Mouse (Mus musculus): ENCODE measurements around the gene Gng7.

Gng7 gene

DNA sequence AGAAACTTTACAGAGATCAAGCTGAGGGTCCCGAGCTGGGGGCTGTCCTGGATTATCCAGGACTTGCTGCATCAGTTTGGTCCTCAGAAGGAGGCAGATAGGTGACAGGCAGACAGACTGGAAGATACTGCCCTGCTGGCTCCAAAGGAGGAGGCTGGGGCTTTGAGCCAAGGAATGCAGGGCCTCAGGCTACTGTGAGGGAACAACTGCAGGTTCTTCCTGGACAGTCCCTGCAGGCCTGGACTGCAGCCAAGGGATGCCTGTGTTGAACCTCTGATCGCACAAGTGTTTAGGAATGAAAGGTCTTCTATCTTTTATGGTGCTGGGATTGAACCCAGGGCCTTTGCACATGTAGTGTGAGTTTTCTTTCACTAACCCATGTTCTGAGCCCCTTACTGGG, 66.9 kb downstream of the Gng7 start:
- in situ Hi-C loops (cut with MseI, MboI), result no loop called here

DNA sequence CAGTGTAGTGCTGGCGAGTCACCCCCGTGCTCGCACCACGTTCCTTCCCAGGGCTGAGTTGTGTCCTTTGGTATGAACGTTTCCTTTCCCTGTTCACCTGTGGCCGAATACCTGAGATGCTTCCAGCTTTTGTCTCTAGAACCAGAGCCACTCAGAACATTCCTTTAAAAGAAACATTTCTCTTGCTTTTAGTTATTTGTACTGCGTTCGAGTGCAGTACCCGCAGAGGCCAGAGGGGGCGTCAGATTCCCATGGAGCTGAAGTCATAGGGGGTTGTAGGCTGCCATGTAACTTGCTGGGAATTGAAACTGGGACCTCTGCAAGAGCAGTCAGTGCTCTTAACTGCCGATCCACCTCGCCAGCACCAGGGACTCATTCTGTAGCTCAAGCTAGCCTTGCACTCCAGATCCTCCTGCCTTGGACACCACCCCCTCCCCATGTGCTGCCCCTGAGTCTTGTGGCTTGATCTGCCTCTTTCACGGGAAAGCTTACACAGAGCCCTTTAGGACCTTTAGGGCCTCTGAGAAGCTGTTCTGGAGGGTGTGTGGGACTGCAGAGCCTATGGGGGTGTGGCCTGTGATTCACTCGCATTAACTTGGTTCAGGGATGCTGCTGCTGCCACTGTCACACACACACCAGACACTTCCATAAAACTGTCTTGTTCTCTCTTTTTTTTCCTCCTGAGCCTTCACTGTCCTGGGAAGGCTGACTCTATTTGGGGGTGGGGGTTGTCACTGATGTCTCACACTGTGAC, 67.9 kb downstream of the Gng7 start:
- in situ Hi-C loops (cut with MseI, MboI), result no loop called here

DNA sequence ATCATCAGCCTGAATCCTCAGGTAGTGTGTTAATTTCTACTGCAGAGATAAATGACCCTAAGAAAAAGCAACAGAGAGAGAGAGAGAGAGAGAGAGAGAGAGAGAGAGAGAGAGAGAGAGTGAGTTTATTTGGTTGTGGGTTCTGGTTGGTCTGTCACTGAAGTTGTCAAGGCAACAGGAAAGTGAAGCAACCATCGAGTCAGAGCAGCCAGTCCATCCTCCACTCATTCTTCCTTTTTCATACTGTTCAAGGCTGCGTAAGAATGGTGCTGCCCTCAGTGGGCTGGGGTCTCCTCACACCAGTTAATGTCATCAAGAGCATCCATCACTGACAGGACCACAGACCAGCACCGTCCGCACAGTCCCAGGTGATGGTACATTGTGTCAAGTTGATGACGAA, 70.5 kb downstream of the Gng7 start:
- in situ Hi-C loops (cut with MseI, MboI), result no loop called here

DNA sequence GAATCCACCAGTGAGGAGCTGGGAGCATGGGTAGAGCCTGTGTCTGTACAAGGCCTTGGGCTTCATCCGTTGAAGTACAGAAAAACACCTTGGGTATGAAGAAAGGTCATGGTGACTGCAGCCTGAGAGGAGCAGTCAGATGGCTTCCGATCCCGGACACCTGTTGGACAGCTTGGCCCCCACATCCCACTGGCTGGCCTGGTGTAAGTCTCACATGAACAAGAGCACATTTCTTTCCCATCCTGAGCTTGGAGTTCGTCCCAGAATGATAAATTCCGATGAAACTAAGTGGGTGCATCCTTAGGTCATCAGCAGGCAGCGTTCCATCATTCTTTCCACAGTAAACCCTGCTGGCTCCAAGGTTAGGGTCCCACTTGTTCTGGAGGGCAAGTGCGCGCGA, 71.0 kb downstream of the Gng7 start:
- in situ Hi-C loops (cut with MseI, MboI), result no loop called here

DNA sequence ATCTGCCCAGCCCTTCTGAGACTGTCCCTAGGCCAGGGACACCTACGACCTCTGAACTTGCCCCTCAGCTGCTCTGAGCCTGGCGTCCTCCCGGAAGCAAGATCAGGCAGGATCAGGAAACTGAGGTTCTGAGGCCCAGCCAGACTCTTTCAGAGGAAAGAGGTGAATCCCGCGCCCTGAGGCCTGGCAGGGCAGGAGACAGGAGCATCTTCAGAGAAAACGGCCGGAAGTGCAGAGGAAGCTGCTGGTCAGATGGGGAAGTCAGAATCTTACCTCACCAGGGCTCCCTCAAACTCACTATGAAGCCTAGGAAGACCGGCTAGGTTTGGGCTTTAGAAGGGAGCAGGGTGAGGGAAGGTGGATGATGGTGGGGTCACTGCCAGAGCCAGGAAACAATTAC, 71.8 kb downstream of the Gng7 start:
- in situ Hi-C loops (cut with MseI, MboI), result no loop called here

DNA sequence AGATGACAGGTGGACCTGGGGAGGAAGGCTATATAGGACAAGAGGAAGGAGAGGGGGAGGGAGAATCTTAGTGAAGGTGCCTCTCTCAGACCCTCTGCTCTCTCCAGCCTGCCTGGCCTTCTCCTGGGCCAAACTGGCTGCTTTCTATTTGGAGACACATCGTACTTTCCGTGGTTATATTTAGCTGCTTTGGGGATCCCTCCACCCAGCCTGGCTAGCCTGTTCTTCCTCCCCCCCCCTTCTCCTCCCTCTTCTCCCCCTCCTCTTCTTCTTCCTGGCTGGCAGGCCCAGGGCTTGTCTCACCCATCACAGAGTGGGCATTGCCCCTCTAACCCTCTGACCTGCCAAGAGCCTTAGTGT, 73.8 kb downstream of the Gng7 start:
- in situ Hi-C loops (cut with MseI, MboI), result no loop called here

DNA sequence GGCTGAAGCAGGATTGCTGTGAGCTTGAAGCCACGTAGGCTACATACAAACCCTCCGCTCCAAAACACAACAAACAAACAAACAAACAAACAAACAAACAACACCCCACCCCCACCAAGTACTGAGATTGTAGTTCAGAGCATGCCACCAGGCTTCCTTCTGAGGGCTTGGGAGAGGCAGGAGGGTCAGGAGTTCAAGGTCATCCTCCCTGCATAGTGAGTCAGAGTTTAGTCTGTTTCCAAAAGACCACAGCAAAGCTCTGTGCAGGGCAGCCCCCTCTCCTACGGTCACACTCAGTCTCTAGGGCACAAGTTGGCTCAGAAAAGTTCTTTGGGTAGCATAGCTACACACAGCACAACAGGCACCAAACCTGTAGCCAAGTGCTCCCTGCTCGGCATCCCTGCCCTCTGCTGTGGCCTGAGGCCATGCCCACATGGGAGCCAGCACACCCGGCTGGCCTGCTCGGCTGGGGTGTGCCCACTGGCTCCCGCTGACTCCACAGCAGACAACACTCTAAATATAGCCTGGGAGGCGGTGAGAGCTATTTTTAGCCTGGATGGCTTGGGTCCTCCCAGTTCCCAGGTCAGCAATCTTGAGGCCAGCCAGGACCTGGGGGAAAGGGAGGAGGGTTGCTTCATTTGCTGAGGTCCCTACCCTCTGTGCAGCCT, 74.3 kb downstream of the Gng7 start:
- in situ Hi-C loops (cut with MseI, MboI), result no loop called here

DNA sequence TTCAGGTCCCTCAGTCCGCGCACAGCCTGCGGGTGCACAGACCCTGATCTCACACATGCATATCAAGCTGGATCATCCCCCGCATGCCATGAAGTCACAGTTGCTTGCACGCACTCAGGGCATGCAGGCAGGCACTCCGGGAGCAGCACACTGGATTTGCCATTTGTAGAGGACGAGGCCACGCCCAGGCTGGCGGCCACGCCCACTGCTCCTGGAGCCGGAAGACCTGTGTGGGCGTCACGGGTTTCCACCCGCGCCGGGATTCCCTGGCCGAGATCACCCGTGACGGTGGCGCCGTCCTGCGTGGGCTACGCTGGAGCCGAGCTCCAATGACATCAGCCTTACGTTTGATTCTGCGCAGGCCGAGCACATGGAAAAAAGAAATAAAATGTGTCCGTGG, 75.1 kb downstream of the Gng7 start:
- in situ Hi-C loops (cut with MseI, MboI), result no loop called here

DNA sequence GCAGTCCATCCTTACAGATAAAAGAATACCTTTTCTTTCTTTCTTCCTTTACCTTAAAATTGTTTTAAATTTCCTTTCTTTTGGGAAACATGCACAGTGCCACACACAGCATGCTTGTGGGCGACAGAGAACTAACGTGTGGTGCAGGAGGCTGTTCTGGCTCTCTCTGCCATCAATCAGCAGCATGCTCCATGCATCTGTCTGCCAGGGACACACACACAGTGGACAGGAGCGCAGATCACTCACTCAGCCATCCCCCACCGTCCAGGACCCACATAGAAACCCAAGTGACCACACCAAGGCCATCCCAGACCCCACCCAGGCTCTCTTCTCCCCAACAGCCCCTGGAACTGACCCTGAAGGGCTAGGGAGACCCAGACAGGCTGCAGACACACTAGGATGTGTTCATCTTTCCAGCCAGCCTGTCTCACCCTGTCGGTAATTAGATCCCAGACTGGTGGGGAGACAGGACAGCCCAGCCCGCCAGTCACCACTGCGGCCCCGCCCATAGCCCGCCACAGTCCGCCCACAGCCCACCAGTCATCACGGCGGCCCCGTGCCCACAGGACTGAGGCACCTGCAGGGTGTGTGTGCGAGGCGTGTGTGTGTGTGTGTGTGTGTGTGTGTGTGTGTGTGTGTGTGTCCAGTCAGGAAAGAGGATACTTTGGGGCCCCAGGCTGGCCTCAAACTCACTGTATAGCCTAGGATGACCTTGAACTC, 75.8 kb downstream of the Gng7 start:
- in situ Hi-C loops (cut with MseI, MboI), result no loop called here

DNA sequence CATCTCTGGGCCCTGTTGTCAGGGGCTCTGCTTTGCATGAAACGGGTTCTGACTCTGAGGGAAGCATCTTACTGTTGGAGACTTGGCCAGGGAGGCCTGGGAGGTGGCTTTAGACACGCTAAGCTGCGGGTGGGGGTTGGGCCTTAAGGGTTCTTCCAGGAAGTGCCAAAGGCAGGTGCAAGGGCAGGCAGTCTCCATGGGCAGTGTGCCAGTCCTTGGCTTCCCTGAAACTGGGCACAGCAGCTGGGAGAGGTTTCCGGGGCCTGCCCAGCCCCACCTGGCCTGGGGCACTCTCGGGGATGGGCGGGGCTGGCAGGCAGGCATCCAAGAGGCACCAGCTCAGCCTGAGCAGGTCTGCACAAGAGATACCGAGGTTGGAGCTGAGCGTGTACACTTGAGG, 77.1 kb downstream of the Gng7 start:
- in situ Hi-C loops (cut with MseI, MboI), result no loop called here

DNA sequence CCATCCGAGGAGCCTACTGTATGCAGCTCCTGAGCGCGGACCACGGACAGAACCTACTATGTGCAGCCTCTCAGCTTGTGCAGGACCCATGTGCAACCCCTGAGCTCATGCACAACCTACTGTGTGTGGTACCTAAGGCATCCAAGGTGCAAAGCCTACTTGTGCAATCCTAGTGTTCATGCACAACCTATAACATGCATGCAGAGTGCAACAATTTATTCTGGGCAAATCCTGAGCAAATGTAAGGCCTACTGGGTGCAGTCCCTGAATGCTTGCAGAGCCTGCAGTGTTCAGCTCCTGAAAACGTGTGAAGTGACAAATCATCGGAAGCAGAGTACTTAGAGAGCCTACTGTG, 78.0 kb downstream of the Gng7 start:
- in situ Hi-C loops (cut with MseI, MboI), result no loop called here

DNA sequence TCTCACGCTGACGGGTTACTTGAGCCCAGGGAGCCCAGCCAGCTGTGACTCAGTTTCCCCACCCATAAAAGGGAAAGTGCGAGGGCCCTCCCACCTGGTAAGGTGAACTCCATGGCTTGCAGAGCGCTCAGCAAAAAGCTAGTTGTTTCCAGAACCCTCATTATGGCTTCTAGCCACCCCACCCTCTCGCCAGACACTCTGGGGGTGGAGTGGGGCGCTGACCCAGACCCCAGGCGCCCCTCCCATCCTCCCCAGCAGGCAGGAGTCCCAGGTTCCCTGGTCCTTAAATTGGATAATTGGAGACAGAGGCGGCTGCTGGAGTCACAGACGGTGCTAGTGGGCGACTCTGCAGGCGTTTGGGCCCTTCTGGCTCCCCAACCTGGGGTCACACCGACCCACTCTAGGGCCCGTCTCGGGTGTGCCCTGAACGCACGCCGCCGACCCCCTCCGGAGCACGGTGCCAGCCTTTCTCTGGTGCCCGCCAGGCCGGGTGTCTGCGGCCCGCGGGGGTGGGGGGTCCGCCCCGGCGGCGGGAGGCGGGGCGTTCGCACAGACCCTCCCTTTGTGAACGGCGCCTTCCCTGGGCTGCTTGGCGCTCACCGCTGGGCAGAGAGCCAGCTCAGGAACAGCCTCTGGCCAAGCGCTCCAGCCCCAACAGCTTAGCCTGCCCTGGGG, 78.5 kb downstream of the Gng7 start:
- in situ Hi-C loops (cut with MseI, MboI), result no loop called here

DNA sequence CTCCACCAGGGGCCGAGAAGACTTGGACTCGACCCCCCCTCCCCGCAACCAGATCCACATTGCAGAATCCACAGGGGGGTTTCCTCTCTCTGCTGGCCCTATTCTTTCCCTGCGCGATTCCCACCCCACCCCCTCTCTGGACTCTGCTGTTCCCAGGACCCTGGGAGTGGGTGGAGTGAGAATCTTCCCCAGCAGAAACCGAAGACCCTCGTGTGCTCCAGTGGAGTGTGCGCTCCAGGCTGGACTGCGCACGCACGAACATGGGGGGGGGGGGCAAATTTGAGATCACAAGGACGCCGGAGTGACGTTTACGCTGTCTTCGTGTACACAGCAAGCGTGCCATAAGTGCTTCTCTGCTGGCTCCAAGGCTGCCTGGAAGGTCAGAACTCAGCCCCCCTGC, 79.0 kb downstream of the Gng7 start:
- in situ Hi-C loops (cut with MseI, MboI), result no loop called here

DNA sequence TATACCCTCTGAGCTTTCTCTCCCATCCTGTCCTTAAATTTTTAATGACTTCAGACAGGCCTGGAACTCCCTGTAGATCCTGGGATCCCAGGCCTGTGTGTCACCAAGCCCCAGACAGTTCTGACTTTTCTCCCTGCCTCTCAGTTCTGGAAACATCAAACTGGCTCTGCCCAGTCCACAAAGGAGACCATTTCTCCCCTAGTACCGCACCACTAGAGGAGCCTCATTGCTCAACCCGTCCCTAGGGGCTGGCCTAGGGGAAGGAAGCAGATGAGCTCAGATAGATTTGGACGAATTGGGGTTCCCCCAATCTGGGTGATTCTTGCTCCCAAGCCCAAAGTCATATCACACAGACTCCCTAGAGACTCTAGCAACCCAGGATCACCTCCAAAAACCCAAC, 79.5 kb downstream of the Gng7 start:
- in situ Hi-C loops (cut with MseI, MboI), result no loop called here

DNA sequence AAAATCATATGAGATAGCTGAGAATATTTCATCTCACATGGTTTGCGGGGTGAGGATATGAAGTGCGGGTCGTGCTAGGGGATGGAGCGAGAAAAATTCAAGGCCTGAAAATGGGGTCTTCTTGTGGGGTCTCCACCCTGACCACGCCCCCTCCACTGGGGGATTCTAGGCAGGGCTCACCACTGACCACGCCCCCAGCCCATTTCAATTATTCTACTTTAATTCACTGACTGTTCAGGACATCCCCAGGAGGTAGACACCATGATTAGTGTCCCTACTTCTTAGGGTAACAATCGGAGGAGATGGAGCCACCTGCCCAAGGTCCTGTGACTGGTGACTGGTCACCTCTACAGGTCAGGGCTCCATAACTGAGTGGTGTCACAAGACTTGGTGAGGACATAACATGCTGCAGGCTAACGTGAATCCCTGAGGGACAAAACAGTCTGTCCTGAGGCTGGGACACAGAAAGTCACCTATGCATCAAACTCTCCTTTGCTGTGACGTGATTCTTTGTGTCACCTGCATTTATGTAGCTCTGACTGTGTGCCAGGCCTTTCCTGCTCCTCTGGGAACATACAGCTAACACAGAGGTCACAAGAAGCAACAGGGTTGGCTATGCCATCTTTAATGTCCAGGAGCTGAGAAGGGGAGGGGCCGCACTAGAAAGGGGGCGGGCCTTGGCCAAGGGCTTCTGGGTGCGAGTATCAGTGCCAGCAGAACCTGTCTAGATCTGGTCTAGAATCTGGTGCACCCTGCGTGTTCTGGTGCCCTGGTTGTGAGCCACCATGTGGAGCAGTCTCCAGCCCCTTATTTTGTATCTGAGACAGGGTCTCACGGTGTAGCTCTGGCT, 80.4 kb downstream of the Gng7 start:
- in situ Hi-C loops (cut with MseI, MboI), result no loop called here

DNA sequence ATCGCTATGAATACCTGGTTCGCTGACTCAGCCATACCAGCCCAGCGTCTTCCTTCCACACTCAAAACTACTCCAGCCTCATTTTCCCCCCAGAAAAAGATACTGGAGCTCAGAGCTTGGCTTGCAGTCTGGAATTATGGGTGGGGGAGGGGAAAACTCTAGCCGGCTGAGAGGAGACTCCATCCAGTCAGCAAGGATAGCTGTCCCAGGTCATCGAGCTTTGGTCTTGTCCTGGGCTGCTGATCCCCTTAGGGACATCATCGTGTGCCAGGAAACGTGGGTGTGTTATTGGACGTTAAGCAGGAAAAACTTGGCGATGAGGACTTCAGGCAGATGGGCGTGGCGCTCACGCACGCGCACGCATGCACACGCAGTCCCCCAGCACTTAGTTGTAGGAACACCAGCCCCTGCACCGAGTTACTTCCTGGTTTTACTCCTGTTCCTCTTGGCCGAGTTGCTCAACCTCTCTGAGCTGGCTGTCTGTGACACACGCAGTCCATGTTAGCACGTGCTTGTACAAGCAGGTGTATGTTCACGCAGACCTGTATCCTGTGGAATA, 81.2 kb downstream of the Gng7 start:
- in situ Hi-C loops (cut with MseI, MboI), result no loop called here

DNA sequence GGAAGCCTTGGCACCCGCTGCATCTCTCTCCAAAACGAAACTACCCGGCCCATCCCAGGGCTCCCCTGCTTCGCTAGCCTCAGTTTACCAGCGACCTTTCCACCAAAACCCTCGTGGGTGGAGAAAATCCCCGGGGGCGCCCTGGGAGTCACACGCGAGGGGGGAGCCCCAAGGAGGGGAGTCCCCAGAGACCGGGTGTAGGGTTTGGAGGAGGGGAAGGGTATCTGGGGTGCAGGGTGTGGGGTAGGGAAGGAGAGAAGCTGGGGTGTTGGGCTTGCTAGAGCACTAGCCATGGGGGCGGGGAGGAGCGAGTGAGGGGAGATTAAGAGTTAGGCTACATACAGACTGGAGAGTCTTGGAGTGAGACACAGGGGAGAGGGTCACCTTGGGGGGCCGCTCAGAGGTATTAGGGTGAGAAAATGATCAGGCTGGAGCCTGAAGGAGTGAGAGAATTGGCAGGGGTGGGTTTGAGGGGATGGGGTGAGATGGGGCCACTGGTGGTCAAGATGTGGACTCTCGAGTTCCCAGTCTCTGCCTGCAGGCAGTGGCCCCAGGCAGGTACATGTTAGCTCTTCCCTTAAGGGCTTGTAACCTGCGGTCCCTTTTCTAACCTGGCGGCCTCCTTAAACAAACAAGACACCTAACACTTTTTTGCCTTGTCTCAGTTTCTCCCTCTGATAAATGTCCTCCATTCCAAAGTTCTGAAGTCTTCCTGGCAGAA, 81.9 kb downstream of the Gng7 start:
- in situ Hi-C loops (cut with MseI, MboI), result no loop called here

DNA sequence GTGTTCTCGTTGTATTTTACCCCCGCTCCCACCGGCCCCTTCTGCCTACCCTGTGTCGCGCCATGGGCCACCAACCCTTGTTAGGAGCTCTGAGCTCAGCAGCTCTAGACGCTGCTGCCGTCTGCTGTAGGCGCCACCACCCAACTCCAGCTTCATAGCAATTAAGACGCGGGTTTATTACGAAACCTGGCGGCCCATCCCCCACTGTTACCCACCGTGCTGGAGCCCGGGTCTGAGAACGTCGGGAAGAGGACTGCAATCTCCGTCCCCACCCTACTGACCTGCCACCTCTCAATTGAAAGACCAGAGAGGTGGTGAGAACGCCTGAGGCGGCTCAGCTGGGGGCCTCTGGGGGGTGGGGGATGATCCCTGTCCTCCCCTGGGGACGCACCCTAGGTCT, 82.5 kb downstream of the Gng7 start:
- in situ Hi-C loops (cut with MseI, MboI), result no loop called here

DNA sequence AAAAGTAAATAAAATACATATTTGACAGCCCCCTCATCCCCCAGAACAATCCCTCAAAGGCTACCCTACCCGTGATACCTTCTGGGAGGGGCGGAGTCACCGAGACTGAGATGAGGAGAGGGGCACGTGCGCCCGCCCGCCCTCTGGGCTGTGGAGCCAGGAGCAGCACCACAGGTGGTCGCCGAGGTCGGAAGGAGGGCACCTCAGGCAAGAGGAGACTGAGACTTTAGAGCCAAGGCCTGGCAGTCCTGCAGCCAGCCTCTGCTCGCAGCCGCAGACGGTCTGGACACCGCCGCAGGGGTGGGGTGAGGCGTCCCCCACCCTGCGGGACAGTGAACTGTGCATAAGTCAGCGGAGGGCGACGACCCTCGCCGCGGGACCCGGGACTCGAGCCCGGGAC, 83.0 kb downstream of the Gng7 start:
- in situ Hi-C loops (cut with MseI, MboI), result no loop called here

DNA sequence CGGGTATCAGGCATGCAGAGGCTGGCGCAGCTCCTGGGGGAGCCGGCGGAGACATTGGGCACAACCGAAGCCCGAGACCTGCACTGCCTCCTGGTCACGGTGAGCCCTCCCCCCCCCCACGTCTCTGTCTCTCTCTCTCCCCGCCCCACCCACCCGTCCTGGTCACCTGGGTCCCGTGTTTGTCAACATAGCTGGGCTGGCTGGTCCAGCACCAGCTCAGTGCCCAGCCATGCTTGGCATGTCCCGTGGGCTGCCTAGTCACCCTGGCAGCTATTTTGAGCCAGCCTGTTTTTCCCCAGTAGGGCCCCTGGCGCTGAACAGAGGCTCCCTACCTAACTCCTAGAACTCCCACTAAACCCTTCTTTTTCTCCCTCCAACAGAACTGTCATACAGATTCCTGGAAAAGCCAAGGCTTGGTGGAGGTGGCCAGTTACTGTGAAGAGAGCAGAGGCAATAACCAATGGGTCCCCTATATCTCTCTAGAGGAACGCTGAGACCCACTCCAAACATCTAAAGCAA, 83.5 kb downstream of the Gng7 start:
- in situ Hi-C loops (cut with MseI, MboI), result no loop called here
